Mouse (Mus musculus): ENCODE measurements around the gene Ccdc189.
"Not testable (repeated sequence)": the region's sequence is repeated elsewhere in the genome, so short reads cannot be mapped to it uniquely, and the experiment has no call there.

Gene Ccdc189

GRCm38 (mm10) chr7:127588011-127588871 is at the start of gene Ccdc189, which contains the start of gene Rnf40:
TSS of gene Ccdc189 (minus strand) at chr7:127588595.
TSS of gene Rnf40 (plus strand) at chr7:127588767.
- DNase-seq, result peak; percentile 84

- peak; percentile 71 for DNase-seq
Measured at GRCm38 (mm10) chr7:127636963-127637362, 48.6 kb upstream of the Ccdc189 start.

GRCm38 (mm10) chr7:127631416-127631815 is 43.0 kb upstream of the Ccdc189 start:
- no peak for DNase-seq

GRCm38 (mm10) chr7:127628646-127629045 is 40.3 kb upstream of the Ccdc189 start:
- no peak for DNase-seq

- no peak for DNase-seq
Measured at GRCm38 (mm10) chr7:127626471-127626870, 38.1 kb upstream of the Ccdc189 start.

- DNase-seq, result no peak
Measured at GRCm38 (mm10) chr7:127626039-127626438, 37.6 kb upstream of the Ccdc189 start.

GRCm38 (mm10) chr7:127618402-127618801 is 30.0 kb upstream of the Ccdc189 start:
- DNase-seq, result not testable (repeated sequence)

GRCm38 (mm10) chr7:127617962-127618361 is 29.6 kb upstream of the Ccdc189 start:
- DNase-seq, result no peak

- DNase-seq, result no peak
Measured at GRCm38 (mm10) chr7:127616881-127617280, 28.5 kb upstream of the Ccdc189 start.

- no peak for DNase-seq
Measured at GRCm38 (mm10) chr7:127616336-127616735, 27.9 kb upstream of the Ccdc189 start.

GRCm38 (mm10) chr7:127614891-127615843 is 26.8 kb upstream of the Ccdc189 start, which contains the start of gene Zfp629:
TSS of gene Zfp629 (minus strand) at chr7:127615797.
- peak; percentile 68 for DNase-seq

GRCm38 (mm10) chr7:127614511-127614890 is 26.1 kb upstream of the Ccdc189 start:
- no peak for DNase-seq

GRCm38 (mm10) chr7:127614091-127614490 is 25.7 kb upstream of the Ccdc189 start:
- DNase-seq, result no peak

- no peak for DNase-seq
Measured at GRCm38 (mm10) chr7:127613501-127613900, 25.1 kb upstream of the Ccdc189 start.

- DNase-seq, result no peak
Measured at GRCm38 (mm10) chr7:127611561-127611960, 23.2 kb upstream of the Ccdc189 start.

- no peak for DNase-seq
Measured at GRCm38 (mm10) chr7:127611011-127611410, 22.6 kb upstream of the Ccdc189 start.

GRCm38 (mm10) chr7:127607150-127607549 is 18.8 kb upstream of the Ccdc189 start:
- DNase-seq, result no peak

GRCm38 (mm10) chr7:127604256-127604655 is 15.9 kb upstream of the Ccdc189 start:
- DNase-seq, result no peak

- DNase-seq, result no peak
Measured at GRCm38 (mm10) chr7:127602903-127603302, 14.5 kb upstream of the Ccdc189 start.

GRCm38 (mm10) chr7:127601735-127602134 is 13.3 kb upstream of the Ccdc189 start:
- no peak for DNase-seq

GRCm38 (mm10) chr7:127600612-127601011 is 12.2 kb upstream of the Ccdc189 start:
- no peak for DNase-seq

- DNase-seq, result no peak
Measured at GRCm38 (mm10) chr7:127596747-127597146, 8.4 kb upstream of the Ccdc189 start.

GRCm38 (mm10) chr7:127592575-127592974 is 4.2 kb upstream of the Ccdc189 start:
- DNase-seq, result no peak

All from cerebellum, adult 11 months (tissue).